Comparison of ENCODE assay signal across 8 mouse cellular contexts in genomic region chr4:147431696-147432442, GRCm38 (mm10).
A peak's percentile ranks its signal among the peaks of the same experiment; 100 is the strongest.
DNase-seq lines count a peak whose midpoint lies in the region; ATAC-seq and TF ChIP-seq lines count a peak whose summit lies in the region.
"Not testable (repeated sequence)": the region's sequence is repeated elsewhere in the genome, so short reads cannot be mapped to it uniquely, and the experiment has no call there.

No protein-coding gene starts in this region.

- peaks cover 47% of the 10 kb centered on the region for H3K9me3 ChIP-seq in CH12.LX (replicated peaks; ENCODE audit: low read length)
- H3K9me3 ChIP-seq in embryonic facial prominence, embryonic 15.5 days (replicated peaks): peaks cover 39% of the 10 kb centered on the region
- peaks cover 32% of the 10 kb centered on the region for H3K9me3 ChIP-seq in hindbrain, embryonic 12.5 days (replicated peaks)
- peaks cover 34% of the 10 kb centered on the region for H3K9me3 ChIP-seq in kidney, embryonic 15.5 days (replicated peaks)
- H3K9me3 ChIP-seq in liver, embryonic 14.5 days (ENCODE audit: control insufficient read depth, low read length): peaks cover 11% of the 10 kb centered on the region
- peaks cover 34% of the 10 kb centered on the region for H3K9me3 ChIP-seq in midbrain, embryonic 11.5 days (ENCODE audit: control insufficient read depth, low read length)

- TF ChIP-seq EP300 in CH12.LX (IDR thresholded peaks at IDR 0.05; ENCODE audit: low read length); liver, embryonic 14.5 days (IDR thresholded peaks at IDR 0.05; ENCODE audit: low read depth): not testable (repeated sequence)

- H3K4me3 ChIP-seq in CH12.LX (replicated peaks in 1 of 3; ENCODE audit: low read depth in 2 of 3, low read length in 2 of 3, poor library complexity in 1 of 3); embryonic facial prominence, embryonic 15.5 days (replicated peaks); hindbrain, embryonic 12.5 days; kidney, embryonic 15.5 days (replicated peaks); liver, embryonic 14.5 days (ENCODE audit: insufficient read depth in 1 of 2, low read depth in 2 of 2, low read length in 2 of 2); midbrain, embryonic 11.5 days (ENCODE audit: low read depth, low read length): not testable (repeated sequence)

- peak; percentile 31 for ATAC-seq in embryonic facial prominence, embryonic 15.5 days (ENCODE audit: insufficient number of reproducible peaks, low FRiP score, low TSS enrichment, low read depth)
- ATAC-seq in granulocyte monocyte progenitor cell, adult 5-6 weeks (replicated peaks; ENCODE audit: poor library complexity, severe bottlenecking): peak; percentile 8
- ATAC-seq in hindbrain, embryonic 12.5 days (ENCODE audit: low FRiP score): peak; percentile 36
- peak; percentile 62 for ATAC-seq in kidney, embryonic 15.5 days (replicated peaks; ENCODE audit: low FRiP score)
- ATAC-seq in liver, embryonic 14.5 days (ENCODE audit: insufficient read depth): peak; percentile 34
- peak; percentile 11 for ATAC-seq in midbrain, embryonic 11.5 days (ENCODE audit: low FRiP score)
- ATAC-seq in neutrophil, adult 5-6 weeks (ENCODE audit: extremely low read depth, insufficient number of reproducible peaks, low FRiP score, poor library complexity, severe bottlenecking): peak; percentile 23; the same call in 1 of the 2 replicates

- in situ Hi-C loops in CH12.LX (cut with MboI; ENCODE audit: low pct_ligation_motif_present, low pct_unique_long_range_greater_than_20kb, low sequenced_read_pairs): loop anchor here (25.0 kb wide), 1 partner anchor 295 kb away; the partner anchor contains the start of gene Zfp991

- not testable (repeated sequence) for TF ChIP-seq RAD21 in CH12.LX (IDR thresholded peaks at IDR 0.05; ENCODE audit: low read depth, low read length)

- H3K36me3 ChIP-seq in CH12.LX (replicated peaks in 1 of 2; ENCODE audit: control insufficient read depth in 1 of 2, insufficient read depth in 1 of 2, low read length in 1 of 2); embryonic facial prominence, embryonic 15.5 days; hindbrain, embryonic 12.5 days; kidney, embryonic 15.5 days; liver, embryonic 14.5 days (replicated peaks; ENCODE audit: control insufficient read depth, insufficient read depth, low read depth); midbrain, embryonic 11.5 days (ENCODE audit: control insufficient read depth, insufficient read depth, low read length): not testable (repeated sequence)

- not testable (repeated sequence) for TF ChIP-seq CTCF in CH12.LX (conservative IDR thresholded peaks at IDR 0.05 in 1 of 2, IDR thresholded peaks at IDR 0.05 in 1 of 2; ENCODE audit: low read depth in 2 of 2, low read length in 2 of 2); liver, embryonic 14.5 days (IDR thresholded peaks at IDR 0.05; ENCODE audit: low read depth)

- TF ChIP-seq POLR2A in CH12.LX (IDR thresholded peaks at IDR 0.05; ENCODE audit: low read depth, low read length): not testable (repeated sequence)

- not testable (repeated sequence) for H3K27ac ChIP-seq in CH12.LX (ENCODE audit: insufficient read depth, low read depth); embryonic facial prominence, embryonic 15.5 days (replicated peaks); hindbrain, embryonic 12.5 days; kidney, embryonic 15.5 days; liver, embryonic 14.5 days; midbrain, embryonic 11.5 days (ENCODE audit: low read depth, low read length)

- WGBS in embryonic facial prominence, embryonic 15.5 days: 71% methylated on average over 3 of the region's 3 CpGs
- WGBS in hindbrain, embryonic 12.5 days: 74% methylated on average over 3 of the region's 3 CpGs
- WGBS in kidney, embryonic 15.5 days: 77% methylated on average over 3 of the region's 3 CpGs
- 43% methylated on average over 3 of the region's 3 CpGs for WGBS in liver, embryonic 14.5 days (ENCODE audit: insufficient replicate concordance)
- 73% methylated on average over 3 of the region's 3 CpGs for WGBS in midbrain, embryonic 11.5 days

- H3K79me2 ChIP-seq in CH12.LX (replicated peaks; ENCODE audit: control insufficient read depth, extremely low read depth, insufficient read depth, poor library complexity, severe bottlenecking): not testable (repeated sequence)

- not testable (repeated sequence) for H3K9ac ChIP-seq in CH12.LX (ENCODE audit: insufficient read depth, low read depth); embryonic facial prominence, embryonic 15.5 days; hindbrain, embryonic 12.5 days; kidney, embryonic 15.5 days; liver, embryonic 14.5 days (replicated peaks); midbrain, embryonic 11.5 days (ENCODE audit: low read length)

- DNase-seq in CH12.LX (ENCODE audit: extremely low read depth); liver, embryonic 14.5 days (ENCODE audit: low read depth in 3 of 3, low spot score in 3 of 3): not testable (repeated sequence)
- peak; percentile 86 for DNase-seq in midbrain, embryonic 11.5 days (ENCODE audit: low spot score, missing footprints)

- H3K4me1 ChIP-seq in CH12.LX (ENCODE audit: control insufficient read depth in 1 of 2, insufficient read depth in 2 of 2); embryonic facial prominence, embryonic 15.5 days; hindbrain, embryonic 12.5 days; kidney, embryonic 15.5 days; liver, embryonic 14.5 days (replicated peaks; ENCODE audit: control insufficient read depth in 2 of 2, insufficient read depth in 2 of 2, low read length in 1 of 2); midbrain, embryonic 11.5 days (ENCODE audit: control insufficient read depth, insufficient read depth, low read length): not testable (repeated sequence)

- not testable (repeated sequence) for H3K4me2 ChIP-seq in CH12.LX (ENCODE audit: insufficient read depth, low read depth, poor library complexity, severe bottlenecking); embryonic facial prominence, embryonic 15.5 days (replicated peaks); hindbrain, embryonic 12.5 days (replicated peaks); kidney, embryonic 15.5 days; liver, embryonic 14.5 days (ENCODE audit: low read depth); midbrain, embryonic 11.5 days

- dilution Hi-C loops in CH12.LX (cut with MboI; ENCODE audit: extremely low pct_ligation_motif_present, extremely low pct_unique_long_range_greater_than_20kb, low sequenced_read_pairs): not testable (repeated sequence)

- H3K27me3 ChIP-seq in CH12.LX (replicated peaks); embryonic facial prominence, embryonic 15.5 days; hindbrain, embryonic 12.5 days; kidney, embryonic 15.5 days; liver, embryonic 14.5 days (ENCODE audit: control insufficient read depth, insufficient read depth, low read length); midbrain, embryonic 11.5 days (ENCODE audit: control insufficient read depth, insufficient read depth, low read length): not testable (repeated sequence)

TF ChIP-seq in CH12.LX, 34 proteins besides CTCF, POLR2A, EP300 and RAD21:
- 0 out of 2 replicates have a peak, but pooled peaks have one; percentile 51 for TF ChIP-seq PAX5 (IDR thresholded peaks at IDR 0.05; ENCODE audit: low read length)

Comparison
In these comparisons a context has a peak if more than half of its experiments do, and no peak if none do; other contexts are left out.
1. ATAC-seq: peak in every context shown above with its lines; median percentile 62 in kidney, embryonic 15.5 days; 36 in hindbrain, embryonic 12.5 days; 34 in liver, embryonic 14.5 days; 31 in embryonic facial prominence, embryonic 15.5 days; 23 in neutrophil, adult 5-6 weeks; 11 in midbrain, embryonic 11.5 days; 8 in granulocyte monocyte progenitor cell, adult 5-6 weeks.